Mouse (Mus musculus) granulocyte monocyte progenitor cell, adult 5-6 weeks (primary cell): Measurements from ENCODE around the gene Tenm4. TPM values are rescaled to one million over a fixed set of nuclear protein-coding genes. Genes with fewer than 3 reads are reported as not detected.

Experiments used
- ATAC-seq: replicated peaks from 2 replicates; pipeline ENCODE4 v1.8.0; 2016; ENCODE audit warnings: mild to moderate bottlenecking, moderate TSS enrichment, inconsistent platforms; ENCODE audit not compliant: poor library complexity, severe bottlenecking
- total RNA-seq, 2 experiments: library from RNA; stranded (forward) in 1 of 2; stranded (reverse) in 1 of 2; fragments of 200-712, 200-1000 nt in 1 of 2; fragments of >200 nt in 1 of 2; fragmentation: Nextera tagmentation in 1 of 2; gene quantifications; 2 replicates each; pipeline ENCODE4 v1.2.3; 2014 to 2017

Gene Tenm4
- total RNA-seq, 2 experiments from 2014 or later: not detected

DNA sequence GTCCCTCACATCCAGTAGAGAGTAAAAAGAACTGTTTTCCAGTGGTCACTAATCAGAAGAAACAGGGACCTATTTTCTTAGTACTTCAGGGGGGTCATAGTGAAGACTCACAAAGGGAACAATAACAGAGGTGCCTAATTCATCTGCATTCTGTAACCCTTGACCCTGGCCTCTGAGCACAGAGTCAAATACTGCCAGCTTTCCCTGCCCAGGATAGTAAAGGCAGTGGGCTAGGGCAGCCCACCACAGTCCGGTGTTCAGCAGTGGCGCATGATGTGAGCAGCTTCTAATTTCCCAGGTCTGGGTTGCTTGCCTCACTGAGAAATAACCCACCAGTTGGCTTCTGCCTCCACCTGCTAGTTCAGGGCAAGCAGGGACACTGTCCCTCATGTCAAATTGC, 221.6 kb downstream of the Tenm4 start:
- ATAC-seq: no peak

DNA sequence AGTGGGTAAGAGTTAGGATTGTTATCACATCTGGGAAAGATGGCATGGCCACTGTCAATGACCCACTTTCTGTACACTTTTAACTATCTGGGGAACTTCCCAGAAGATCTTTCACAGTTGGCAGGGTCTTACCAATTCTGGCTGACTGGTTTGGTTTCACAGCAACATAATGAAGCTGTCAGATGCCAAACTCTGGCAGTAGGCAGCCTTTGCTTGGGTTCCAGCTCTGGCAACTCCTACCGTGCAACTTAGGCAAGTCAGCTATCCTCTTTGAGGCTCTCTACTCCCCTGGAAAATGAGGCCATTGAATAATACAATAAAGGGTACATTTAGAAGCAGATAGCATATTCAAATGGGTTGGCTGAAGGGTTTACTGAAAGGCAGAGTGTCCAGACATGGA, 226.9 kb downstream of the Tenm4 start:
- no peak for ATAC-seq

DNA sequence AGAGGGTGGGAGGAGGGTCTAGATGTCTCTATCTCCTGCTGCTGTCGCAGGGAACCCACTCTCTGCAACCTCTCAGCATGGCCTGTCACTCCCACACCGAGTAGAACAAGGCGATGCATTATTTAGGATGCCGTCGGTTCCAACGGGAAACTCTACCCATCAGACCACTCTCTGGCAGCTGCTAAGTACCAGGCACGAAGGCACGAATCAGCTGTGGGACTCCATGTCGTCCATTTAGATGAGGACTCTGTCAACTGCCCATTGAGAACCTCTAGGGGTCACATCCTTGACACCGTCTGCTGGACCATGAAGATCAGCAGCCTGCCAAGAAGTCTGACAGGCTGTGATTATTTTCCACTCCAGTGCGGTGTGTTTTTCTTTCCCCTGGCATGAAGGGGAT, 229.4 kb downstream of the Tenm4 start:
- no peak for ATAC-seq

- no peak for ATAC-seq
These were observed 235.7 kb downstream of the Tenm4 start for GRCm38 (mm10) chr7:96406630-96407214.

DNA sequence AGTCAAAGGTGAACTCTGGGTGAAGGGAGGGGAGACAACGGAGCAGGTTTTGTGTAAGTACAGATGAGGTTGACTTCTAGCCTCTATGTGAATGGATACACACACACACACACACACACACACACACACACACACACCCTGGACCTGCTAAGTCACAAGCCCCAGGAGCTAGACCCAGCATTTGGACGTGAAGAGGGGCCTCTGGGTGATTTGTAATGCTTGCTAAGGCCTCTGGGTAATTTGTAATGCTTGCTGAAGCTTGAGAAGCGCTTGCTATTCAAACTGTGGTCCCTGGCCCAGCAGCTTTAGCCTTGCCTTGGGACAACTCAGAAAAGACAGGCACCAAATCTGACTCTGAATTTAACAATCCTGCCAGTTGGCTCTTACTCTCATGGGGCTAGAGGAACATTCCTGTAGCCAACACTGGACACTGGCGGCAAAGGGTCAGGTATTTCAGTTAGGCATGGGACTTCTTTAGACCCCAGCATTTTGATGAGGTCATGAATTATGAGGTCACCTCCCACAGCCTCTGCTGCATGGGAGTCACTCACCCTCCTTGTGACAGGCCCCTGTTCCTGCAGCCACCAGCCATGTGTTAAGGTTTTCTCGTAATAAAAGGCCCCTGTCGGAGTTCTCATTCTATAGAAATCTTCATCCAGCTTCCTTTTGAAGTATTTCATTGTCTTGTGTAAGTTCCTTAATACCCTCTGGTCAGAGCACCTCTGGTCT, 237.3 kb downstream of the Tenm4 start:
- ATAC-seq: no peak

DNA sequence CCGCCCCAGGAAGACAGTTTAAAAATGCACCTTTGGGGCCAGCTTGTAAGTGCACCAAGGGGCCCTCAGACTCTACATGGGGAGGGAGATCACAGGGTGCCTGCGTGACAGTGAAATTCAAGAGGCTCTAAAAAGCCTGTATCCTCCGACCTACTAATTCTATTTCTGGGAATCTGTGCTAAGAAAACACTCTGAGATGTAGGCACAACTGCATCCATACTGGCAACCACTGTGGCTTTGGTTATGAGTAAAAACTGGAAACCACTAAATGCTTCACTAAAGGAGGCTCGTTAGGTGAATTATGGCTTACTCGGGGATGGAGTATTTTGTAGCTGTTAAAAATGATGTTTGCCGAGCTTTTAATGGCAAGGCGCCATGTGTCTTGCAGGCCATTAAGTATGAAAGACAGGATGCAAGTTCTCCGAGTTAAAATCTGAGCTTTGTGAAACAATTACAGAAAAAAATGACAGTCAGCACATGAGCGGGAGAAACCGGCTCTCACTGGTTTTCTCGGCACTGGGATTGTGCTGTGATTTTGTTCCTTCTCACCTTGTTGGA, 238.4 kb downstream of the Tenm4 start:
- ATAC-seq: no peak

GRCm38 (mm10) chr7:96413822-96414221, 242.8 kb downstream of the Tenm4 start:
- ATAC-seq: no peak

GRCm38 (mm10) chr7:96414290-96415055, 243.4 kb downstream of the Tenm4 start:
- no peak for ATAC-seq

DNA sequence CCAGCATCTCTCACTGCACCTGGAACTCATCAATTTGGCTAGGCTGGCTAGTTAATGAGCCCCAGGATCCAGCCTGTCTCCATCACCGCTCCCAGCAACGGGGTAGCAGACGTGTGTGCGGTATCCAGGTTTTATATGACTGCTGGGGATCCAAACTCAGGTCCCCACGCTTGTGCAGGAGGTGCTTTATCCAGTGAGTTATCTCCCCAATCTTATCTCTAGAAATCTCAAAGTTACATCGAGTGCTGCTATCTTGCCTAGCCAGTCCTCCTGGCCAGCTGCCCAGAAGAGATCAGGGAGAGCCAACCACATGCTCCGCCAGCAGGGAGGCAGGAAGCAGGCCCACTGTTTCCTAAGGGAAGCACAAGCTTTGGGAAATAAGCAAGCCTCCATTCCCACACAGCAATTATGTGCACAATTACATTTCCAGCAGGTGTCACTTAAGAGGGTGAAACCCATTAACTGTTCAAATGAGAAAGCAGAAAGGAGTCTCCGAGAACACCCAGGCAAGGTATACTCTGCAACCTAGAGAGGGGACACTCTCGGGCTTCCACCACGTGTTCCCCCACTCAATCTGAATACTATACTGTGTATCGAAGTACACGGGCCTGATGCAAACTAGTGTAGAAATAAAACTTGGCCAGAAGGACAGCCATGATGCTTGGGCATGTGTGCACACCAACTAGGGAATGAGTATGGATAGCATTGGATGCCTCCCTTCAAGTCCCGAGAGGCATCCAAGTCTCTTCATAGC, 246.4 kb downstream of the Tenm4 start:
- ATAC-seq: no peak

DNA sequence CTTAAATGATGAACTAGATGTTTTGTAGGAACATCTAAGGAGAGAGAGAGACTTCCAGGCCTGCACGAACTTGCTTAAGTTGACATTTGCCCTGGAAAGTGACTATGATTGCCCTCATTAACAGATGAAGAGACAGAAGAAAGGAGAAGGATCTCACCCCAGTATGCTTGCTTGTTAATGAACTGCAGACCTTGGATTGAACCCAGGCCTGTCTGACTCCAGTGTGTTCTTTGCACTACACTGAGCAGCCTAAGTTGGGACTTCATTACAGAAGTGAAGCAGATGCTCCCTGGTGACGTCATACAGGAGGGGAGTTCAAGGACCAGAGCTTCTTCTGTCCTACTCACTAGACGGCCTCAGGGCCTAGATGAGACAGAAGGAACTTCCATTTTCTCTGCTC, 247.1 kb downstream of the Tenm4 start:
- no peak for ATAC-seq

DNA sequence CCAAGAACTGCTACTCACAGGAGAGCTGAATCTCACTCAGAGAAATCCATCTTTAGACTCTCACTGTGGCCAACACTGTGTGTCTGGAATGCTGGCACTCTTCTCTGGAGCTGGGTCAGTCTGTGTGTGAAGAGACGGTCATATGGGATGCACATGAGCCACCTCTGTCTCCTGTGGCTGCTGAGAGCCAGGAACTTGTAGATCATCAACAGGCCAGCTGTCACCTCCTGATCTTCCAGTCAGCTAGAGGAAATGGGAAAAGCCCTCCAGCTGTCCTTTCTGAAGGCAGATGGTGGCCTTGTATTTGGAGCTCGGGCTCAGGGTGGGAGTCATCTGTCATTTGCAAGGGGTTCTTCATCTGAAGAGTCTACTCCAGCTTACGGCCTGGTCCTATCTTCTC, 249.0 kb downstream of the Tenm4 start:
- ATAC-seq: no peak

GRCm38 (mm10) chr7:96420926-96421605, 250.0 kb downstream of the Tenm4 start:
- no peak for ATAC-seq

GRCm38 (mm10) chr7:96426954-96427353, 255.9 kb downstream of the Tenm4 start:
- no peak for ATAC-seq

GRCm38 (mm10) chr7:96433307-96433706, 262.3 kb downstream of the Tenm4 start:
- no peak for ATAC-seq

GRCm38 (mm10) chr7:96438392-96438791, 267.3 kb downstream of the Tenm4 start:
- no peak for ATAC-seq

DNA sequence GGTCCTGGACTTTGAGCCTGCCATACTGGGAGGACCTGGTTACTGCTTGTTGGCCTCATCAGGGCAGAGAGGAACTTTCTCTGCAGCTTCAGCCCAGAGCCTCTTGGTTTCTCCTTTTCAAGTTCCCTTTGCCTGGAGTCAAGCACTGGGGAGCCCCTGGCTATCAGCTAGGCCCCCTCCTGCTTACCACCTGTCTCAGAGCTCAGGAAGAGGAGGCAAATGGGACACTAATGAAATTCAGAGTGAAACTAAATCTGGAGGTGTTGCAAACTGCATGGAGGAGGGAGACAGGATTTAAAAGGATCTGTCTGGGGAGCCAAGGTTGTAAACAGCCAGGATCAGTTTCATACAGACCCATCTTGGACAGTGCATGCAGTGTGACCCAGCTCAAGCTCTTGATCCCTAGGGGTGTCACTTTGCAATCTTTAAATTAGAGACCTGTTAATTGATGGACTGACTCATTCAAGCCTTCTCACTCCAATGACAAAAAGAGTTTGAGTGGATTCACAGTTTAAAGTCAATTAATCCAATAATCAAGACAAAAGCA, 269.2 kb downstream of the Tenm4 start:
- no peak for ATAC-seq

DNA sequence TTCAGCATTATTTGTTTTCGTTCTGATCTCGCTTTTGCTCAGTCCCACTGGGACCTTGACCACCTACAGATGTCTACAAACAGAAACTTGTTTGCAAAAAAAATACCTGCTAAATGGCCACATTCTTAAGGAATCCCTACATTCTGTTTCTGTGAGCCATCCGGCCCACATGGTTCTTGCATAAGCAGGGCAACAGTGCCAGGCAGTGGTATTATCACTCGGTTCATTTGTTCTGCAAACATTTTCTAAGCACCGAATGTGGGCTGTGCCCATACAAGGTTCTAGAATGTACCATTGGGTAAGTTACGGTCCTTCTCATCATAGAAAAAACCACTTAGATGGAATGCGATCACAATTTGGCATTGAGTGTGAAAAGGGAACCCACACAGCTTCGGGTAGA, 274.7 kb downstream of the Tenm4 start:
- ATAC-seq: no peak

- no peak; the same call in 1 of the 2 replicates for ATAC-seq
These were observed 276.9 kb downstream of the Tenm4 start for GRCm38 (mm10) chr7:96447806-96448397.

DNA sequence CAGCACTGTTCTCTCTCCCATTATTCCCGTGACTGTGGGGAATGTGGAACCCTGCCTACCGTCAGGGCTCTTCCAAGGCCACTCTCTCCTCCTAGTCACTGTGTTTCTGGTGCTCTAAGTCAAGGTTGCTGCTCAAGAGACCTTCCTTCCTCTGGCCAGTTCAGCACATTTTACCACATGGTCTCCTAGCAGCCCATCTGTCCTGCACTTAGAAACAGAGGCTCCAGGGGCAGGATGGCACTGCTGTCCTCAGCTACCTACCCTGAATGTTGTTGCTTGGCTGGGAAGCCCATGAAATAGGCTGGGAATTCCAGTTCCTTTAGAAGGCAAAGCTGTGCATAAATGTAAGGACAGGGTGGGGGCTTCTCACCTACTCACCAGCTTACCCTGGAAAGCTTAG, 284.9 kb downstream of the Tenm4 start:
- no peak for ATAC-seq
